Mouse (Mus musculus): ENCODE measurements at regions not wholly inside any gene's neighbourhood (a gene's known extent, or its start where the extent isn't known, plus 50 kb on each side); places are given as distances from the start of the nearest gene placed in this dataset.

DNA sequence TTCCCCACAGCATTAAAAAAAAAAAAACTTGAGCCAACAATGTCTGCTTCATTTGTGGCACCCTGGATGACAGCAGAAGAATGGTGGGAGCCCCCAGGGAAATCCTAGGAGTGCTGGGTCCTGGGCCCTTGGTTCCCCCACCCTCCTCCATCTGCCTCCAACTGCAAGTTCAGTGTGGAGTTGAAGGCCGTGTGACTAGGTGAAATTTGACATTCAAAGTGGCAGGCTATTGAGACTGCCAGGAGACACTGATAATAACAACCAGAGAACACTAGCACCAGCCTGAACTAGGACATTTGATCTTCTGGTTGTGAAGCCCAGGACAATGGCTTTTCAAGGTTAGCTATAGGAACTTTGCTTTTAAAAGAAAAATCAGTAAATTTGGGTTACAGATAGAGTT lies 74.0 kb downstream of the Adamts15 start:
- no peak for DNase-seq (ENCODE audit: low spot score in 2 of 2)

- peak in 1 of 2 experiments; percentile 15 for DNase-seq (ENCODE audit: low spot score in 2 of 2)
Observed at GRCm38 (mm10) chr9:30845609-30846290, 76.5 kb downstream of the Adamts15 start.

DNA sequence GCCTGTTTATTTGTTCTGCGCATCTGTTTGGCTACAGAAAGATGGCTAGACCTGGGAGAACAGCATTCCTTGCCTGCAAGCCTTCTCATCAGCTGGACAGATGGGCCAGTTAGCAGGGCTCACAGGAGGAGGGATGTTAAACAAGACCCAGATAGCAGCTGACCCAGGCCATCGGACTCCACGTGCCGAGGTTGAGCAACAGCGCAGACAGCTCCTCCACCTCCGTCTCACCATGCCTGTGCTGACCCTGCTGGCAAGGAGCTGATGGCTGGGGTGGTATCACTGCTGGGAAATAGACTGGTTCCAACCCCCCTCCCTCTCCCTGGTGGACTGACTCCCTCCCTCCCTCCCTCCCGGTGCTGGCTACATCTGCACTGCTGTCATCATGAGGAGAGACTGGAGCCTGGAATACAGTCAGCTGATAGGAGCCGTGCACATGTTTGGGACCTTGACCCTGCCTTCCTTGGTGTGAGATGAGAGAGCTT lies 78.1 kb downstream of the Adamts15 start:
- DNase-seq (ENCODE audit: low spot score in 2 of 2): no peak

GRCm38 (mm10) chr9:30834908-30835307 lies 87.3 kb downstream of the Adamts15 start:
- DNase-seq (ENCODE audit: low spot score in 2 of 2): no peak

GRCm38 (mm10) chr9:30834565-30834905 lies 87.7 kb downstream of the Adamts15 start:
- no peak for DNase-seq (ENCODE audit: low spot score in 2 of 2)

- no peak for DNase-seq (ENCODE audit: low spot score in 2 of 2)
Observed at GRCm38 (mm10) chr9:30833836-30834564, 88.3 kb downstream of the Adamts15 start.

DNA sequence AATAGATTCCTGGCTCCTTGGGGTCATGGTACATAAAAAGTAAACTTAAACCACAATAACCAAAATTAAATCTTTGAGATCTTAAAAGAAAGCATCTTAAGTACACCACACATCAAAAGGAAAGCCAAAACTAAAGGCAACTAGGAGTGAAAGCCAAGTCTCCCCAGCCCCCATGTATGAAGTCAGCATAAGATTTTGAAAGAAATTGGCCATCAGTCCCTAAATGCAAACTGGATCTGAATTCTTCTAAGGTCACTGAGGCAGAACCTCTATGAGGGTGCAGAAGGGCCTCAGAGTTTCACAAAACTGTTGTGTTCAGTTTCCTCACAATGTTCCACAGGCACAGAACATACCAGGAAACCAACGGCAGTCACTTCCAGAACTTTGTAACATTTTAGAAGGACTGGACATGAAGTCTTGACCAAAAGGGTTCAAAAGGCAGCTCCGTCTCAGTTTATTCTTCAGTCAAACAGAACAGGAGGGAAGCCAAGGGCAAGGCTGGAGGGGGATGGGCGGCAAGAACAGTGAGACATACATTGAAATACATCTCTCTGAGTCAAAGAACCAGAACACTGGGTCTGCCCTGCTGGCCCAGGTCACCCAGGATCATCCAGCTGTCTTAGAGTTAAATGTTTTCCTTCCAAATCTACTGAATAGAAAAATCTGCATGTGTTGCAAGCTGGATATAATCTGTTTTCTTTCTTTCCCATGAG lies 92.9 kb downstream of the Adamts15 start:
- DNase-seq (ENCODE audit: low spot score in 2 of 2): no peak

DNA sequence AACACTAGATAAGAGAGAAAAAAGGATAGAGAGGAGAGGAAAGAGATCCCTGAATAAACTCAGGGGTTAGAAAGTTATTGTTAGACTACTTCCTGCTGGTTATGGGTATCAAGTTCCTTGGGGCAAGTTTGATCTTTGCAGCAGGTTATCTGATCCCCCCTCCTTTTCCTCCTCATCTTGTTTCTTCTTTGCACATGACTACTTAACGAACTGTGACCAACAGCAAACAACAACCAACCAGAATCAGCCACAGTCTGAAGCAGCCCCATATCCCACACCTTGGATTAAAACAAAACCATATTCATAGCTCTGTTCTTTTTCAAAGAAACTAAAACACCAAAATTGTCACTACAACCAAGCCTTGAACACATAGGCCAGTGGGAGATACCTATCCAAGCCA lies 94.5 kb downstream of the Adamts15 start:
- DNase-seq (ENCODE audit: low spot score in 2 of 2): no peak

DNA sequence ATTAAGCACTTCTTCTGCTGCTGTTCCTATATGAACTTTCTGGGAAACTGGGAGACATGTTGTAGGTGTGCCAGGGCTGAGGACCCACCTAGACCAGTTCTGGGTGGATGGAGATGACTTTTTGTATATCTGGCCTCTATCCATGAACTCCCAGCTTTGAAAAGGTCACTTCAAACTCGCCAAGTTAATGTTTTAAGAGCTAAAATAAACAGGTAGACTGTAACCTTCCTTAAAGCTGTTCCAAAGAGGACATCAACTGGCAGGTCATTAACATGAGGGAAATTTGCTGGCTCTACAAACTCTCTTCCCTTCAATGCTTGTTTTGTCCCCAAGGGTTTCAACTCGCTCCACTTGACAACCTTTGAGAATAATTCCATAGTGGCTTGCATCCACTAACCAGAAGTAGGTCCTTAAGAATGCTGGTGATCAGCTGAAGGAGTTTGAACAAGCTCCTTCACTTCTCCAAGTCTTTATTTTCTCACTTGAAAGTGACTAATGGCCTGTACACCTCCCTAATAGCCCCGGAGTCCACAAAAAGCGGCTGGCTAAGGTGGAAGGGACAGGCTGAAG lies 98.1 kb downstream of the Adamts15 start:
- no peak for DNase-seq (ENCODE audit: low spot score in 2 of 2)

DNA sequence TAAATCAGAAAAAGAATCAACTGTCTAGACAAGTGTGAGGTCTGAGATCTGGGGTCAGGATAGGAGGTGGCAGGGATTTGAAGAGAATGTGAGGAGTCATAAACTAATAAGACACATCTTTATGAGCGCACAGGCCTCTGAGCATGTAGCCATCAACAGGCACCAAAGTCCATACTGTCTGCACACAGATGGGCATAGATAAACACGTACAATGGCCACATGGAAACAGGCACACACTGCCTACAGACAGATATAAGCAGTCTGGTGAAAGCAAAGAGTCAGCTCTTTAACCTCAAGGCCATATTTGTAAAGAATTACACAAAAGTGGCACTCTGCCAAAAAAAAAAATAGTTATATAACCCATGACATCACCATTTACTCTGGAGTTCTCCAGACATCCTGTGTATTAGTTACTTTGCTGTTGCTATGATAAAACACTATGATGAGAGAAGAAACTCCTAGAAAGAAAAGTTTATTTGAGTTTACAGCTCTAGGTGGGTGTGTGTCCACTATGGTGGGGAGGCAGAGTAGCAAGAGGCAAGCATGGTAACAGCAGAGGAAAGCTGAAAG lies 101.4 kb downstream of the Adamts15 start:
- no peak for DNase-seq (ENCODE audit: low spot score in 2 of 2)

DNA sequence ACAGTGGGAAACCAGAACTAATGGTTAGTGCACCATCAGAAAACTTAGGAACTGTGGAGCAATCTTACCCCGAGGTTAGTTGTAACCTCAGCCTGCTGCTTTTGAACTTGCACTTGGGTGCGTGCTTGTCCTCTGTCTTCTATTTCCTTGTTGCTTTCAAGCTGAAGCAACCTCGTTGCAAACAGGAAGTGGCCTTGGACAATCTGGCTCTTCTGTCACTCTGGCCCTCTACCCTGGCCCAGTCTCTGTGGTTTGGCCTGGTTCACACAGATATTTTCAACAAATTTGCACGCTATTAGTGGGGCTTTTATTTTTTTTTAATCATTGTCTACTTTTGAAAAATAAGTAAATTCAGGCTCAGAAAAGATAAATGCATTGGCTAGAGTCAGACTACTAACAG lies 109.0 kb downstream of the Adamts15 start:
- DNase-seq (ENCODE audit: low spot score in 2 of 2): no peak

DNA sequence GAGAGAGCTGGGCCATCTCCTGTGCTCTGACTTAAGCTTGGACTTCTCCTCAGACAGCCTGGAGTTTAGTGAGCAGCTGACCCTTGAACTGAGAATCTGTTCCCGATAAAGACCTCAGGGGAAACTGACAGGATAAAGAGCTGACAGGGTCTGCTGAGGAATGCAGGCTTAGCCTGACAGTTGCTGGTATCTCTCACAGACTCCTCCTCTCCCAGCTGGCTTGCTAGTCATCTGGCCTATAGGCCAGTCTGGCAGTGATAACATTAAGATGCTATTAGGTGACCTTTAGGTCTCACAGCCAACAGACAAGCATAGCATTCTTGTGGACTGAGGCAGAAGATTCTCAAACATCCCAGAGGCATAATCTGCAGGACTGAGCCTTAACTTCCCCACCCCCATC lies 111.4 kb downstream of the Adamts15 start:
- no peak for DNase-seq (ENCODE audit: low spot score in 2 of 2)

DNA sequence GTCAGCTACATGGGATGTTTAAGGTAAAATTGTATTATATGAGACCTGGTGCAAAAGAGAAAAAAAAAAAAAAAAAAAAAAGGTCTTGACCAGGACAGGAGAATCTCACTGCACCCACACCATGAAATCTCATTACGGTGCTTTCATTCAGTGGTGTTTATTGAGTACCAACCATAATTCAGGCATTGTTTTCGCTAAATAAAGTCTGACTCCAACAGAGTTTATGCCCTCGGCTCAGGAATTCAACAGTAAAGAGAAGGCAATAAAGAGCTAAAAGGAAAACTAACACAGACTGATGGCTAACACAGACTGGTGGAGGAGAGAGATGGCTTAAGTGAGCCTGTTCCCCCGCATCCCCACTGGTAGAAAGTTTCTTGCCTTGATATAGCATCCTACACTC lies 112.0 kb downstream of the Adamts15 start:
- no peak for DNase-seq (ENCODE audit: low spot score in 2 of 2)

DNA sequence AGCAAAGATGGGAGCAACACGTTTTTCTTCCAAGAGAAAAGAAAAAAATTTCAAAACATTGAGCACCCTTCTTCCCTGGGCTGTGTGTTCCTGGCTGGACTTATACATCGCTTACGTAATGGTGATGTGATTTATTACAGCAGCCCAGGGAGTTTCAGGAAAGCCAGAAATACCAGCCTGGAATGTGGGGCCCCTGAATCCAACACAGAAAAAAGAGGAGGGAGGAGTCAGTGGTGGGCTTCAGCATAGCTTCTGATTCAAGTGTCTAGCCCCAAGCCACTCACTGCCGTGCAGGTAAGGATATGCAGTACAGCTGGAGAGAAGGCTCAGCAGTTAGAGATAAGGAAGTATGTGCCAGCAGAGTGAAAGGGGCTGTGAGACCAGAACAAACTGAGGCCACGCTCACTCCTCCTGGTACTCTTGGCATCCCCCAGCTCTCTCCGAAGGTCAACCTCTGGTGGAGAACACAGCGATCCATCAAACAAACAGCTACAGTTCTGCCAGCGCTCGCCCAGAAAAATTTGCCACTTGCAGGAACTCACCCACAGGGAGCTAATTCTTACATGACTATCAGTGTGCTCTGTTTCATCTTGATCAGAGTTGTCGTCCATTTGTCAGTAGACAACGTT lies 113.3 kb downstream of the Adamts15 start:
- DNase-seq (ENCODE audit: low spot score in 2 of 2): no peak

GRCm38 (mm10) chr9:30803755-30804532 lies 118.3 kb downstream of the Adamts15 start:
- DNase-seq (ENCODE audit: low spot score in 2 of 2): no peak

DNA sequence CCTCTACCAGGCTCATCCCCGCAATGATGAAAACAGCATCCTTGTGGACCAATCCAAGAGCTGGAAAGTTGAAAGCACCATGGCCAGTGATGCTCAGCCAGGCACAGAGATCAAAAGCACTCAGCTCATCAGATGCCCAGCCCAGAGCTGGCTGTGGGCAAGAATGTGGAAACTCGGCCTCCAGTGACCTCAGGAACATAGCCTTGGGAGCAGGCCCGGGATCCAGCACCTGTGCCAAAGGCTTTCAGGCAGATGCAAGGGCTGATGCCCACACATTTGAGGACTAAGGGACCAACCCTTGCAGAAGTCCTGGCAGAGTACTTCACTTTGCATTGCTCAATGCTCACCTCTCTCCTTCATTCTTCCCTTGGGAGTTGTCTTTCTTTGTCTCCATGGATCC lies 119.4 kb downstream of the Adamts15 start:
- DNase-seq (ENCODE audit: low spot score in 2 of 2): no peak

- DNase-seq (ENCODE audit: low spot score in 2 of 2): no peak
Observed at GRCm38 (mm10) chr9:30794701-30795407, 127.4 kb downstream of the Adamts15 start.

- no peak for DNase-seq (ENCODE audit: low spot score in 2 of 2)
Observed at GRCm38 (mm10) chr9:30781221-30781620, 141.0 kb downstream of the Adamts15 start.

GRCm38 (mm10) chr9:30777816-30778215 lies 144.4 kb downstream of the Adamts15 start:
- no peak for DNase-seq (ENCODE audit: low spot score in 2 of 2)

DNA sequence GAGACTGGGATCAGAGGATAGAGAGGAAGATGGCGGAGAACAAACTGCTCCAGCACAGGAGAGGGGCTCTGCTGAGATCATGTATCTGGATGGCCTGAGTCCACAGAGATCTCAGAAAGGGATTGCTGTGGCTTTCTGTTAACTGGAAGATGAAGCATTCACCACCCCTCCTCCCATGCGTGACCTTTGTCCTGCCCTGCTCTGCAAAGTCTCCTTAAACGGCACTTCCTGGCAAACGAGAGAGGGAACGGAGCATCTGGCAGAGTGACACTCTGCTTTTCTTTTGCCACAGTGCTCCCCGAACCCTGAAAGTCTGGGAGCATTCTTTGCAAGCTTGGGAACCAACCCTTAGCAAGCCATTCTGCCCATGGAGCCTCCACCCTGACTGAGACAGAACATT lies 147.1 kb downstream of the Adamts15 start:
- no peak for DNase-seq (ENCODE audit: low spot score in 2 of 2)

Measured in cerebellum, postnatal 4 days (tissue).